Mouse (Mus musculus): ENCODE results near the gene Cacng1. TPM values are rescaled to one million over a fixed set of nuclear protein-coding genes. Genes with fewer than 3 reads are reported as not detected.

Gene Cacng1
- polyA plus RNA-seq, 1 experiment from 2014 or later: 0.19 TPM

DNA sequence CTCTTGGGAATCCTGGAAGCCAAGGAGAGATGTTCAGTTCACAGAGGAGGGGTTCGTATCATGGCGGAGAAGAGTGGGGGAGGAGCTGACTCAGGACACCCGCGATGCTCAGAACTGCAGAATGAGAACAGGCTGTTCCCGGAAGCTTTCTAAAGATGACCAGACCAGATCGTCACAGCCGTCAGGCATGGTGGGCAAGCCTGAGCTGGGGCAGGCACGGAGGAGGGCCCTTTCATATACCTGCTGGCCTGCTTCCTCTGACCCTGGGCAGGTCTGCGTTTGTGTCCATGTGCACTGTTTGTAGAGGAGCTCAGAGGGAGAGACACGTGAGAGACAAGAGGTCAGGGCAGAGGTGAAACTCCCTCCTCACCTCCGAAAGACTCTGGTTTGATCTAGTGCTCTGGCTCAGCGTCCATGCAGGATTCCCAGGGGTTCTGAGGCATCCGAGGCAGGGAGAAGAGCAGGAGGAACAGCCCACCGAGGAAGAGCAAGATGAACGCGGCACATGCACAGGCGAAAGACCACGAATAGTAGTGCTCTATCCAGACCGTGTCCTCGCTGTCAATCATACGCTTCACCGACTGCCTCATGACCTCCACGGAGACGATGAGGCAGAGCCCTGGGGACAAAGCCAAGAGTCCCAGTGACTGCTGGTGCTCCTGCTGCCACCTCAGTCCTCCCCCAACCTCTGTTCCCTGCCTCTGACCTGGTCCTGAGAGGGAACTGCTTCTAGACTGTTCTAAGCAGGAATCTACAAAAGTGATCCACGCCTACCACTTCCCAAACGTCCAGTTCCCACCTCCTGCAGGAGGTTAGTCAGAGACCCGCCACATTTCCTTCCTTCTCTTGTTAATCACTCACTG lies 12.8 kb downstream of the Cacng1 start:
- Histone ChIP-seq H3K9ac (no peak overlapping the region), H3K36me3 (no peaks in the 10 kb centered on the region), H3K4me3 (replicated peaks) (no peak overlapping the region), H3K9me3 (no peaks in the 10 kb centered on the region), H3K4me1 (replicated peaks) (peaks cover 5% of the 10 kb centered on the region; the same call in 1 of the 2 replicates), H3K27me3 (replicated peaks) (no peaks in the 10 kb centered on the region), H3K27ac (no peak overlapping the region), H3K4me2 (replicated peaks) (0 out of 2 replicates have a peak overlapping the region, but pooled peaks have one; percentile 14)
- no peak for ATAC-seq
- 46% methylated on average over 27 of the region's 27 CpGs for WGBS

DNA sequence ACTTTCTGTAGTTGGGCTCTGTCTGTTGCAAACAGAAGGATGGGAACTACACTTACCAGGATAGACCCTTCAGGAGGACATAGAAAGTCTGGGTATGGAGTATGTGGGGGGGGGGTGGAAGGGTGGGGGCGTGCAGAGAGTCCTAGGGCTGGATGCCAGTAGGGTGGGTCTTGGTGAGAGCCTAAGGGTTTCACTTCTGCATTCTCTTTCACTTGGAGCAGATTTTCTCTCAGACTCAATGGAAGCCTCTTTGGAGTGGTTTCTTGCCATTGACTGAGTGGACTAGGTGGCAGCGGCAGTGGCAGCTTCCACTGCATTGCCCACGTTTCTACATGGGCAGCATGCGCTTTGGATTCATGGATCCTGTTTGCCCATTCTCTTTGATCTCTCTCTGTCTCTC lies 16.4 kb downstream of the Cacng1 start:
- H3K36me3 ChIP-seq: no peaks in the 10 kb centered on the region
- no peak overlapping the region for H3K27ac ChIP-seq
- WGBS: 87% methylated on average over 4 of the region's 4 CpGs
- ATAC-seq: no peak
- H3K4me1 ChIP-seq (replicated peaks): peaks cover 5% of the 10 kb centered on the region; the same call in 1 of the 2 replicates
- H3K27me3 ChIP-seq (replicated peaks): no peaks in the 10 kb centered on the region
- H3K4me3 ChIP-seq (replicated peaks): no peak overlapping the region
- H3K9ac ChIP-seq: no peak overlapping the region
- H3K4me2 ChIP-seq (replicated peaks): no peak overlapping the region
- no peaks in the 10 kb centered on the region for H3K9me3 ChIP-seq

DNA sequence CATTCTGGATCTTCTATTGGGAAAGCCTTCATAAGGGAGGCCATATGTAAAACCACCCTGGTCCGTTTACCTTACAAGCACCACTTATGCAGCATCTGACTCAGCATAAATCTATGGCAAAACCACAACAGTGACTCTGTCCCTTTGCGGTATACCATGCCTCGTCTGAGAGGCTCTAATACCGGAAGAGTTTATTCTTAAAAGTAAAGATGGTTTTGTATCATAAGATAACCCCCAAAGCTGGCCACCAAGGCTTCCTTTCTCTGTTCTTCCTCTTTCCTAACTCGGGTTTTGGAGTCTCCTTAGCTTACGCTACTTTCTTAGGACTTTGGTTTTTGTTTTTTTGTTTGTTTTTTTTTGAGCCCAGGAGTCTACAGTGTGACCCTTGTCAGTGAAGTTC lies 23.0 kb downstream of the Cacng1 start:
- Histone ChIP-seq H3K4me3 (replicated peaks) (no peak overlapping the region), H3K36me3 (no peaks in the 10 kb centered on the region), H3K27me3 (replicated peaks) (no peaks in the 10 kb centered on the region), H3K4me2 (replicated peaks) (no peak overlapping the region), H3K9me3 (no peaks in the 10 kb centered on the region), H3K9ac (no peak overlapping the region), H3K4me1 (replicated peaks) (no peaks in the 10 kb centered on the region), H3K27ac (no peak overlapping the region)
- WGBS: 81% methylated on average over 6 of the region's 6 CpGs
- ATAC-seq: no peak

DNA sequence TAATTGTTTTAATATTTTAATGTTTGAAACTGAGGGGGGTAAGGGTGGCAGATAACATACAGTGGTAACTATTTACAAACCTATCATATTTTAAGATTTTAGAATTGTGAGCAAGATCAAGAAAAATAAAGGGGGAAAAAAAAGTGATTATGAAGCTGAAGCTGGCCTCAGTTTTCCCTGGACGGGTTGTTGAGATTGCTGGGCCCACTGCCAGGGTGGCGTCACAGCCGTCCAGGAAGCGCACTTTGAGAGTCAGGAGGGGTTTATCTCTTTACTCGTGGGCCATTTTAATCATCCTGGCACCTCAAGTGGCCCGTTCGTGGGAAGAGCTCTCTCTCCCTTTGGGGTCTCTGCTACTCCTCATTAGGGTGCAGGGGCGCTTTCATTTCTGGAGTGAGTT lies 24.8 kb downstream of the Cacng1 start:
- Histone ChIP-seq H3K4me2 (replicated peaks) (no peak overlapping the region), H3K9me3 (no peaks in the 10 kb centered on the region), H3K4me1 (replicated peaks) (no peaks in the 10 kb centered on the region), H3K27me3 (replicated peaks) (no peaks in the 10 kb centered on the region), H3K9ac (no peak overlapping the region), H3K4me3 (replicated peaks) (no peak overlapping the region), H3K27ac (no peak overlapping the region), H3K36me3 (peaks cover under 1% of the 10 kb centered on the region)
- WGBS: 61% methylated on average over 8 of the region's 8 CpGs
- ATAC-seq: no peak

DNA sequence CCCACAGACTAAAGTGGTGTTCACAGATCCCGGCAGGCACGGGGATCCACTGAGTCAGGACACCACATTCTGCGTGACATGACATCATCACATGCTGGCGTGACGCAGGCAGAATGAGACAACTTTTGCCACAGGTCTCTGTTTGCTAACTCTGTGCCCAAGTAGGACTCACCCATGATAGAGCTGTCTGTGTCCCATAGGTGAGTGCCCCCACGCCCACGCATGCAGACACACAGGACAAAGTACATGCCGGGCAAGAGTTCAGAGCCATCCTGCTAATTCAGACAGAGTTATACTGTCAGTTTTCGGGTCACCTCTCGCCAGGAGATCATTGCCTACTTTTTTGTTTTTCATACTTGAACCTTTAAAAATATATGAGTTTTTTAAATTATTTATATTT lies 27.8 kb downstream of the Cacng1 start:
- H3K4me2 ChIP-seq (replicated peaks): no peak overlapping the region

DNA sequence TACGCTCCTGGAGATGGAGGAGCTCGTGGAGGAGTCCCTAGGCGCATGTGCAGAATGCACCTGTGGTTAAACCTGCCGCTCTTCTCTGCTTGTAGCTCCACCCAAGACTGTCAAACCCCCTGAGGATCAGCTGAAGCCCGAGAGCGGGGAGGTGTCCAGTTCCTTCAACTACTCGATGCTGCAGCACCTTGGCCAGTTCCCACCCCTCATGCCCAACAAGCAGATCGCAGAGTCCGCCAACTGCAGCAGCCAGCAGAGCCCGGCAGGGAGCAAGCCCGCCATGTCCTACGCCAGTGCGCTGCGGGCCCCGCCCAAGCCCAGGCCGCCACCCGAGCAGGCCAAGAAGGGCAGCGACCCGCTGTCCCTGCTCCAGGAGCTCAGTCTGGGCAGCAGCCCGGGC lies 30.0 kb downstream of the Cacng1 start:
- H3K27me3 ChIP-seq (replicated peaks): no peaks in the 10 kb centered on the region
- H3K9me3 ChIP-seq: no peaks in the 10 kb centered on the region
- no peak overlapping the region for H3K4me2 ChIP-seq (replicated peaks)
- 0 out of 2 replicates have a peak, but pooled peaks have one; percentile 20 for ATAC-seq
- no peak overlapping the region for H3K27ac ChIP-seq
- no peaks in the 10 kb centered on the region for H3K4me1 ChIP-seq (replicated peaks)
- H3K4me3 ChIP-seq (replicated peaks): no peak overlapping the region
- H3K9ac ChIP-seq: no peak overlapping the region
- peaks cover 10% of the 10 kb centered on the region for H3K36me3 ChIP-seq
- whole genome bisulfite sequencing: 87% methylated on average over 20 of the region's 20 CpGs

More for the DNA sequence above, 27.8 kb downstream of the Cacng1 start:
- H3K4me3 ChIP-seq (replicated peaks): no peak overlapping the region
- H3K9ac ChIP-seq: no peak overlapping the region
- 92% methylated on average over 10 of the region's 10 CpGs for WGBS
- no peaks in the 10 kb centered on the region for H3K9me3 ChIP-seq
- H3K4me1 ChIP-seq (replicated peaks): no peaks in the 10 kb centered on the region
- no peak overlapping the region for H3K27ac ChIP-seq
- peaks cover 10% of the 10 kb centered on the region for H3K36me3 ChIP-seq
- no peak for ATAC-seq
- H3K27me3 ChIP-seq (replicated peaks): no peaks in the 10 kb centered on the region

GRCm38 (mm10) chr11:107683544-107684465 lies 32.5 kb downstream of the Cacng1 start:
- Histone ChIP-seq H3K4me1 (replicated peaks) (no peaks in the 10 kb centered on the region), H3K36me3 (peaks cover 10% of the 10 kb centered on the region), H3K27ac (no peak overlapping the region), H3K27me3 (replicated peaks) (no peaks in the 10 kb centered on the region), H3K9me3 (no peaks in the 10 kb centered on the region), H3K9ac (no peak overlapping the region), H3K4me2 (replicated peaks) (no peak overlapping the region), H3K4me3 (replicated peaks) (no peak overlapping the region)
- ATAC-seq: no peak
- WGBS: 82% methylated on average over 19 of the region's 19 CpGs

DNA sequence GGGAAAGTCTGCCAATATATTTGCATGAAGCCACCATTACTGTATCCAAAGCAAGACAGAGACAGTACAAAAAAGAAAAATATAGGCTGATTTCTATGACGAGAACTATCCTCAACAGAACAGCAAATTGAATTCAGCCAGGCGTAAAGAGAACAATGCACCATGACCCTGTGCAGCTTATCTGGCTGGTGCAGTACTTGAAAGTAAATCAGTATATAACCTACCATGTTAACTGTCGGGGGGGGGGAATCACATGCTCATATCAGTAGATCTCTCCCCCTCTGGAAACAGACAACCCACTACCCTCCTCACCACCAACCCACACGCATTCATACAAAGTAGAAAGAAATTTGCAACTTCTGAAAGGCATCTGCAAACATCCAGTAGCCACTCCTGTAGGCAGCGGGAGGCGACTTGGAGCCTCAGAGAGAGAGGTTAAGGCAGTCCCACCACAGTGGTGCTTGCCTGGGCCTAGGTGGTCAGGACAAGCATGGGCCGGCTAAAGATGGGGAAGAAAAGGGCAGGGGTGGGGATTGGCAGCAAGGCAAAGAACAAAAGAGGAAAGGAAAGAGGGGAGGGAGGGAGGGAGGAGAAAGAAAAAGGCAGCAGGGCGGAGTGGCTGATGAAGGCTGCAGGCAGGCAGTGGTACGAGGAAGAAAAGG lies 33.5 kb downstream of the Cacng1 start:
- H3K9ac ChIP-seq: no peak overlapping the region
- no peak overlapping the region for H3K4me3 ChIP-seq (replicated peaks)
- H3K4me2 ChIP-seq (replicated peaks): no peak overlapping the region
- no peaks in the 10 kb centered on the region for H3K27me3 ChIP-seq (replicated peaks)
- H3K9me3 ChIP-seq: no peaks in the 10 kb centered on the region
- H3K4me1 ChIP-seq (replicated peaks): no peaks in the 10 kb centered on the region
- H3K27ac ChIP-seq: no peak overlapping the region
- peaks cover 10% of the 10 kb centered on the region for H3K36me3 ChIP-seq
- ATAC-seq: no peak
- WGBS: 90% methylated on average over 9 of the region's 9 CpGs

DNA sequence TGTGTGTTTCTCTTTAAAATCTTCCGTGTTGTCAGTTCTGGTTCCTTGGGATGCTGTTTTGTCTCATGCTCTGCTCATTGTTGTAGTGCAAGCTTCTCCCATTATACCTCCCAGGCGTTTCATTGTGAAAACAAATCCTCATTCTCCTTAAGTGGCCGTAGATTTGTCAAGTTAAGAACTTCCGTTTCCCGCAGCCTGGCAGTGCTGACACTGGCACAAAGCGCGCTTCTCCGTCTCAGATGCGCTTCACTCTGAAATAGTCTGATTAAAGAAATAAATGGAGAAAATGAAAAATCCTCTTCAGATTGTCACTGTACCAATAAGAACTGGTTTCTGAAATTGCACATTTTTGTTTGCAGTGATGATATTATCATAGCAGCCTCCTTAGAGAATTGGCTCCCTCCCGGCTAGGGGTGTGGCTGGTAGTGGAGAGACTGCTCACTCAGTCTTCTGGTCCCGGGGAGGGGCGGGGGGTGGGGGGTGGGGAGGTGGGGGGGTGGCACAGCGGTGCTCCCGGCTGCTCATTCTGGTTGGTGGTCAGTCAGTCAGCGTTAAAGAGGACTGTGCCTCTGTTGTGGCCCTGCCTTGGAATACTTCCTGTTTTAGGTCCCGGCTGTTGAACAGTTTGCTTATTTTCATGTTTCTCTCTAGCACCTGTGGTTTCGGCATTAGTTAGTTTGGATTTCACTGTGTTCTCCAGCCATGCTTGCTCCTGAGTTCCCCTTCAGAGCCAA lies 39.9 kb downstream of the Cacng1 start:
- no peak overlapping the region for H3K4me2 ChIP-seq (replicated peaks)
- H3K9ac ChIP-seq: no peak overlapping the region
- WGBS: 52% methylated on average over 17 of the region's 17 CpGs
- no peak for ATAC-seq
- H3K4me1 ChIP-seq (replicated peaks): 0 out of 2 replicates have a peak, but pooled peaks cover 2% of the 10 kb centered on the region
- no peaks in the 10 kb centered on the region for H3K9me3 ChIP-seq
- no peak overlapping the region for H3K27ac ChIP-seq
- 0 out of 2 replicates have a peak, but pooled peaks cover 5% of the 10 kb centered on the region for H3K36me3 ChIP-seq
- no peak overlapping the region for H3K4me3 ChIP-seq (replicated peaks)
- H3K27me3 ChIP-seq (replicated peaks): no peaks in the 10 kb centered on the region

DNA sequence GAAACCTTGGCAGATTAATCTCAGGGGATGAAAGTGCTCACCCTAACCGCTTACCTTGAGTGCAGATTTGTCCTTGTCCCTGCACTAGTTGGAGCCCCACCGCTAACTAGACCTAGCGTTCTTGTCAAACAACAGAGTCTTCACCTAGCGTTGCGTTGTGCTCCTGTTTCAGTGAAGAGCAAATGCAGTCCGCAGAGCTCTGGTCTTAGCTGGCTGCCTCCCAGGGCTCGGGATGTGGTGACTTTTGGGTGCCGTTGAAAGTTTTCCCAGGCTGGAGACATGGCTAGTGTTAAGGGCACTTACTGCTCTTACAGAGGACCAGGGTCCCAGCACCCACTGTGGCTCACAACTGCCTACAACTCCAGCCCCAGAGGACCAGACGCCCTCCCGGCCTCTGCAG lies 41.1 kb downstream of the Cacng1 start:
- ATAC-seq: no peak
- H3K27ac ChIP-seq: no peak overlapping the region
- H3K4me3 ChIP-seq (replicated peaks): no peak overlapping the region
- no peaks in the 10 kb centered on the region for H3K27me3 ChIP-seq (replicated peaks)
- H3K36me3 ChIP-seq: peaks cover 11% of the 10 kb centered on the region; the same call in 1 of the 2 replicates
- WGBS: 86% methylated on average over 10 of the region's 10 CpGs
- no peaks in the 10 kb centered on the region for H3K9me3 ChIP-seq
- H3K4me1 ChIP-seq (replicated peaks): 0 out of 2 replicates have a peak, but pooled peaks cover 2% of the 10 kb centered on the region
- H3K4me2 ChIP-seq (replicated peaks): no peak overlapping the region
- no peak overlapping the region for H3K9ac ChIP-seq

GRCm38 (mm10) chr11:107674601-107675000 lies 41.7 kb downstream of the Cacng1 start:
- Histone ChIP-seq H3K9ac (no peak overlapping the region), H3K9me3 (no peaks in the 10 kb centered on the region), H3K4me1 (replicated peaks) (0 out of 2 replicates have a peak, but pooled peaks cover 2% of the 10 kb centered on the region), H3K27me3 (replicated peaks) (no peaks in the 10 kb centered on the region), H3K4me3 (replicated peaks) (no peak overlapping the region), H3K36me3 (peaks cover 14% of the 10 kb centered on the region; the same call in 1 of the 2 replicates), H3K4me2 (replicated peaks) (no peak overlapping the region), H3K27ac (no peak overlapping the region)
- ATAC-seq: no peak
- 92% methylated on average over 8 of the region's 8 CpGs for WGBS
